Mouse (Mus musculus) cerebellum, adult 2 months (tissue): Measurements from ENCODE around the gene Wars. TPM values are rescaled to one million over a fixed set of nuclear protein-coding genes. Genes with fewer than 3 reads are reported as not detected.
"Not testable (repeated sequence)": the region's sequence is repeated elsewhere in the genome, so short reads cannot be mapped to it uniquely, and the experiment has no call there.

ENCODE experiments used
- DNase-seq, 2 experiments: peaks; one replicate each; pipeline ENCODE4 v3.0.0; 2021
- H3K27ac ChIP-seq: fragments of 200-500 bp; 2 replicates; pipeline ENCODE4 v1.5.1; 2012; ENCODE audit warnings: low read length, control low read depth, inconsistent platforms; ENCODE audit not compliant: insufficient read depth
- H3K27me3 ChIP-seq: fragments of 200-500 bp; 2 replicates; pipeline ENCODE4 v1.6.1; 2012; ENCODE audit warnings: inconsistent platforms, mild to moderate bottlenecking, low read length, moderate library complexity; ENCODE audit not compliant: control insufficient read depth, insufficient read depth
- H3K4me1 ChIP-seq: fragments of 200-500 bp; 2 replicates; pipeline ENCODE4 v1.6.1; 2011; ENCODE audit warnings: low read length; ENCODE audit not compliant: control insufficient read depth, insufficient read depth
- H3K4me3 ChIP-seq: fragments of 200-500 bp; replicated peaks from 2 replicates; pipeline ENCODE3; 2011; ENCODE audit warnings: mild to moderate bottlenecking, low read depth, low read length, control low read depth; ENCODE audit not compliant: insufficient read depth
- CTCF ChIP-seq: fragments of 200-500 bp; IDR thresholded peaks from 2 replicates; pipeline ENCODE4 v1.5.1; 2011; ENCODE audit warnings: low read depth, mild to moderate bottlenecking, control low read depth, low read length, moderate library complexity, borderline replicate concordance; ENCODE audit not compliant: insufficient read depth
- POLR2A ChIP-seq: fragments of 200-500 bp; IDR thresholded peaks from 2 replicates; pipeline ENCODE4 v1.6.1; 2011; ENCODE audit warnings: low read length, control low read depth, borderline replicate concordance; ENCODE audit not compliant: insufficient read depth
- WGBS: fragments of 180-500 bp; shearing (Covaris S2); methylation state at CpG from one replicate; pipeline ENCODE4 v1.1.7; 2018; 5-methylcytosine and 5-hydroxymethylcytosine counted together
- polyA plus RNA-seq: library from polyadenylated mRNA; depleted of rRNA; stranded (reverse); fragments of >200 nt; gene quantifications from 2 replicates; pipeline ENCODE4 v1.2.3, GENCODE M21; 2012

The Wars gene
- polyA plus RNA-seq, 1 experiment, result 120 TPM

DNA sequence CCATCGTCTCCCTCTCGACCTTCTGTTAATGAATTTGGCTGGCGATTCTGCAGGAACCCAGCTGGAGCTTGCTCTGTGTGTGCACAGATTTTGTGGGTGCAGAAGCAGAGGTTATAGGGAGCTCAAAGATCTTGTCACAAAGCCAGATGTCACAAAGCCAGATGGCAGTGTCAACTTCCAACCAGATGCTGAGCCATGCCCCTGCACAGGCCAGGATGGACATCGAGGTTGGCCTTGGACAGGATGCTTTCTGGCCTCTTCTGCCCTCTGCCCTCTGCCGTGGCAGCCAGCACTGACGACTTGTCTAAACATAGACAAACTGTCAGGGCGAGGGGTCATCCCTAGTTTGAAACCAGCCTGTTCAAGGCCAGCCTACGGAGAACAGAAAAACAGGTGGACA, 43.8 kb downstream of the Wars start:
- no peaks in the 10 kb centered on the region; the same call in 1 of the 2 replicates for H3K4me1 ChIP-seq
- no peak overlapping the region for H3K4me3 ChIP-seq
- TF ChIP-seq POLR2A (no peak), CTCF (no peak)
- no peak overlapping the region for H3K27ac ChIP-seq
- no peak for DNase-seq
- no peaks in the 10 kb centered on the region for H3K27me3 ChIP-seq
- 29% methylated on average over 8 of the region's 8 CpGs for WGBS

DNA sequence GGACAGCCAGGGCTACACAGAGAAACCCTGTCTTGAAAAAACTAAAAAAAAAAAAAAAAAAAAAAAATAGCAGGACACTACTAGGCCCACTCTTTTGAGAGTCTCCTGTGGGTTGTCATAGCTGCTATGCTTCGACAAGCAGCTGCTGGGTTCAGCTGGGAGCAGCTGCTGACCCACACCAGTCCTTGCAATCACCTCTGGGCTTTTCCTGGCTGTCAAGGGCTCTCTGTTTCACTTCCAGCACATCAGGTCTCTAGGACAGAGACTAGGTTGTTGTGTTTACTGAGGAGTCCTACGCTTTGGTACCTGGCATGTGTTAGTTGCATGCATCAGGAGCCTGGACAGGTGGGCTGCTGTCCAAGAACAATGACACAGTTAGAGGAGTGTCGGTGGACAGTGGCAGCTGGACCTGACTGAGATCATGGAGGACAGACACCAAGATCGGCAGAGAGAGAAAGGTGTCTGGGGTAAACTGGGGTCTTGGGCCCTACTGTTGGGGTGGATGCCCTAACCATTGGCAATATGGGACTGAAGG, 44.4 kb downstream of the Wars start:
- Histone ChIP-seq H3K4me1 (no peaks in the 10 kb centered on the region; the same call in 1 of the 2 replicates), H3K27ac (no peak overlapping the region), H3K27me3 (no peaks in the 10 kb centered on the region), H3K4me3 (no peak overlapping the region)
- 58% methylated on average over 4 of the region's 4 CpGs for WGBS
- DNase-seq, result no peak
- TF ChIP-seq POLR2A (no peak), CTCF (no peak)

DNA sequence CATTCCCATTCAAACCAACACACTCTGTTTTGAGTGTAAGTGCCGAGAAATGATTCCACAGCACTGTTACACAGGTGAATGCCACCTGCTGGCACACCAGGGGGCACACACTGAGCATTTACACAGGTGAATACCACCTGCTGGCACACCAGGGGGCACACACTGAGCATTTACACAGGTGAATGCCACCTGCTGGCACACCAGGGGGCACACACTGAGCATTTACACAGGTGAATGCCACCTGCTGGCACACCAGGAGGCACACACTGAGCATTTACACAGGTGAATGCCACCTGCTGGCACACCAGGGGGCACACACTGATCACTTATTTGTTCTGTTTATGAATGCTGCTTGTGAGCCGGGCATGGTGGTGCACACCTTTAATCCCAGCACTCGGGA, 45.9 kb downstream of the Wars start:
- 88% methylated on average over 3 of the region's 3 CpGs for WGBS
- not testable (repeated sequence) for H3K27me3 ChIP-seq, H3K27ac ChIP-seq, DNase-seq, H3K4me3 ChIP-seq, H3K4me1 ChIP-seq

DNA sequence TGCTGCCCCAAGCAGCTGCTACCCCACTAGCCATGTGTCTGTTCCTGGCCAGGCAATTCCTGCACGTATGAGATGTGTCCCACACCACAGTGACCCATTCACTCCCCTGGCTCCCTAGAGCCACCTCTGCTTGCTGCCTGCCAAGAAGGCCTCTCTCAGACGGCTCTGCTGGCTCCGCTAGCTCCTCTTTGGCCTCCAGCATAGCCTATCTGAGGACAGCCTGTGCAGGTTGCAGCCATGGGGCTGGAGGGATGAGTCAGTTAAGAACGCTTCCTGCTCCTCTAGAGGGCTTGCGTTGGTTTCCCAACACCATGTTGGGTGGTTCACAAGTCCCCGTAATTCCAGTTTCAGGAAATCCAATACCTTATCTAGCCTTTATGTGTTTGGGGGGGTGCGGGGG, 51.3 kb downstream of the Wars start:
- DNase-seq, result no peak
- peaks cover 3% of the 10 kb centered on the region; the same call in 1 of the 2 replicates for H3K4me1 ChIP-seq
- H3K27me3 ChIP-seq, result no peaks in the 10 kb centered on the region
- TF ChIP-seq POLR2A (no peak), CTCF (no peak)
- no peak overlapping the region for H3K27ac ChIP-seq
- H3K4me3 ChIP-seq, result no peak overlapping the region
- 76% methylated on average over 7 of the region's 7 CpGs for WGBS

DNA sequence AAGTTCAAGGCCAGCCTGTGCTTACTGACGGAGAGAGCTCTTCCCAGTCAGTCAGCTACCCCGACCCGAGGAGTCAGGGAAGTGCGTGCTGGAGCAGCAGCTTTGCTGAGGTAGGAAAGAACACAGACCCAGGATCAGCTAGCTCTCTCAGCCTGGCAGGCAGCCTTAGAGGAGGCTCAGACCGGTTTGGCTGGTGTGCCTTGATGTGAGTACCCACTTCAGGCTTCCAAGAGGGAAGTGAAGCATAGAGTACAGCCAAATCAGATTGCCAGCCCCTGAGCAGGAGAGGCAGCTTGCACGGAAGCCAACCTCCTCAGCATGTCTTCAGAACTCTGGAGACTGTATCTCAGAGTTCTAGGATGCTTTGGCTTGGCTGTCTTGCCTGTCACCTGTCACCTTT, 52.8 kb downstream of the Wars start:
- H3K27me3 ChIP-seq, result no peaks in the 10 kb centered on the region
- 27% methylated on average over 6 of the region's 6 CpGs for WGBS
- H3K4me3 ChIP-seq, result no peak overlapping the region
- no peak overlapping the region for H3K27ac ChIP-seq
- peaks cover 14% of the 10 kb centered on the region for H3K4me1 ChIP-seq
- no peak for DNase-seq
- no peak for TF ChIP-seq POLR2A
- TF ChIP-seq CTCF, result no peak

DNA sequence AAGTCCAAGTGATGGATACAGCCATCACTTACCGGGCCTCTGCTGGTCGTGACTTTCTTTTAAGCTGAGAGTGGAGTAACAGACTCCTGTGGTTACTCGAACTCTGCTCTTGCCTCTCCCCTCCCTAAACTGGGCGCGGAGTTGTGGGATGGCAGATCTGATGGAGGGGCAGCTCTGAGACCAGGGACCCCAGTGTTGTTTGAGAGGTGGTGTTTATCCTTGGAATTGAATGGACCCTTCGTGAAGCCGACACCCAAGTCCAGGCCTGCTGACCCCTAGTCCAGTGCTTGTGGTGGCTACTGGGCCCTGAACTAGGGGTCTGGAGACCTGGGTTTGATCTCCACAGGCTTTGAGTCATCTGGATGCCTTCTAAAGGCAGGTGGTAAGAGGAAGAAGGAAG, 57.3 kb downstream of the Wars start:
- DNase-seq, result no peak
- TF ChIP-seq CTCF (no peak), POLR2A (no peak)
- H3K27ac ChIP-seq, result peak overlapping the region; percentile 30; the same call in 1 of the 2 replicates
- WGBS, result 40% methylated on average over 7 of the region's 7 CpGs
- peak overlapping the region; percentile 81 for H3K4me3 ChIP-seq
- no peaks in the 10 kb centered on the region for H3K27me3 ChIP-seq
- peaks cover 31% of the 10 kb centered on the region for H3K4me1 ChIP-seq

DNA sequence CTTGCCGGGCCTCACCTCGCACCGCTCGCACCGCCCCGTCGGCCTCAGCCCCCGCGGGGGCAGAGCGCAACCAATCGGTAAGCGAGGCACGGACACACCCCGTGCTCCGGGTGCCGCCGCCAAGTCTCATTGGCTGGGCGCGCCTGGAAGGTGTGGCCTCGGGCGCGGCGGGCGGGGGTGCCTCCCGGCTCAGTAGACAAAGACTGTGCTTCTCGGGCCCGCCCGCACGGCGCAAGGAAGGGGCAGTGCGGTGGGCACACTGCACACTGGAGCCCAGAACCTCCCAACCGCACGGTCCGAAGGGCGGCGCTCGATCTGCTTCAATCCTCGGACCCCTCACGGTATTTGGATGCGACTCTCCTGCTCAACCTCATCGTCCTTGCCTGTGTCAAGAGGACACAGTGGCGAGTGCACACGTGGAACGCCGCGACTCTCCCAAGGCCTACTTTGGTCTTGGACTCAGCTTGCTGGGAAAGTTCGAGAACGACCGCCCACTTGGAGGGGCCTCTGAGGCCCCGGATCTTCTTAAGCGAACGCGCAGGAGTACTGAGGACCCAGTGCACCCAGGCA, 58.0 kb downstream of the Wars start, which contains the start of the genes Slc25a29 and Slc25a47:
TSS of gene Slc25a29 (minus strand) at position 44 of the 570 bp plus-strand sequence.
TSS of gene Slc25a47 (plus strand) at position 207 of the 570 bp plus-strand sequence.
- H3K4me3 ChIP-seq, result peak within 1 kb of the TSS; percentile 87
- under 1% methylated on average over 53 of the region's 53 CpGs for WGBS
- no peak for TF ChIP-seq CTCF
- TF ChIP-seq POLR2A, result peak; percentile 76; the same call in 1 of the 2 replicates
- peak within 1 kb of the TSS; percentile 93 for H3K27ac ChIP-seq
- H3K4me1 ChIP-seq, result peaks cover 37% of the 10 kb centered on the region
- peak; percentile 97 to 99 for DNase-seq
- no peaks in the 10 kb centered on the region for H3K27me3 ChIP-seq

DNA sequence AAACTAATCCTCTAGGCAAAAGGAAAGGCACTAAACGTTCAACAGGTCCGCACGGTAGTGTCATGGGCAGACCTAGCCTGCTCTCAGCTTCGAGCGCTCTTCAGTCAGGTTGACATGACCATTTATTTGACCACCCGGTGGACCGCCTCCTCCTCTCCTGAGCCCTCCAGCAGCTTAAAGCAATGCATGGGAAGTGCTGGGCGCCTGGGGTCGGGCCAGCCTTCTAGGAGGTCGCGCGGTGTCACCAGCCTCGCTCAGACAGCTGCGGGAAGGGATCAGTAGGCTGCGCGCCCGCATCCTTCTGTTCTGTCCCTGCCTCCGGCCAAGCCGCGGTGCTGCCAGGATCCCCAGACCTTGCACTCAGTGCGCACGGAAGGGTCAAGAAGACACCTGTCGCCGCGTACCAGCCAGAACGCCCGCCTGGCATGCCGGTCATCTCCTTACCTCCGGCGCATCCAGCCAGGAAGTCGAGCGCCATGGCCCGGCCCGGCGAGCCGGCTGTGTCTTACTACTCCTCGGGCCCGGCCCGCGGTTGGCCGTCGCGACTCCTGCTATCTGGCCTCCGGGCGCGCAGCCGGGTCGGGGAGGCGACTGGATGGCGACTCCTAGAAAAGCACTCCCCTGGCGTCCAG, 58.6 kb downstream of the Wars start:
- no peak for DNase-seq
- H3K4me1 ChIP-seq, result peaks cover 39% of the 10 kb centered on the region
- peak overlapping the region; percentile 87 for H3K4me3 ChIP-seq
- peak overlapping the region; percentile 93 for H3K27ac ChIP-seq
- no peaks in the 10 kb centered on the region for H3K27me3 ChIP-seq
- TF ChIP-seq CTCF (no peak), POLR2A (no peak; the same call in 1 of the 2 replicates)
- 1% methylated on average over 51 of the region's 51 CpGs for WGBS
